Mouse (Mus musculus) CH12.LX (cell line): ENCODE results near the gene Zfp423. TPM values are rescaled to one million over a fixed set of nuclear protein-coding genes. Genes with fewer than 3 reads are reported as not detected.

ENCODE experiments used
- DNase-seq: peaks from one replicate; pipeline ENCODE4 v3.0.0-alpha.2; 2013; ENCODE audit errors: extremely low read depth
- H3K27ac ChIP-seq: 2 replicates; pipeline ENCODE4 v1.5.1; 2012; ENCODE audit warnings: low read depth, mild to moderate bottlenecking, control low read depth, moderate library complexity; ENCODE audit not compliant: insufficient read depth
- H3K27me3 ChIP-seq: replicated peaks from 2 replicates; pipeline ENCODE3; 2012; ENCODE audit warnings: inconsistent platforms
- H3K36me3 ChIP-seq, 2 experiments: replicated peaks in 1 of 2; 2 replicates each; pipeline versions ENCODE3 to v1.6.1; 2012; ENCODE audit warnings: inconsistent platforms in 1 of 2, low read length in 1 of 2, mild to moderate bottlenecking in 1 of 2, mixed read lengths in 1 of 2, moderate library complexity in 1 of 2; ENCODE audit not compliant: control insufficient read depth in 1 of 2, insufficient read depth in 1 of 2
- H3K4me1 ChIP-seq, 2 experiments: 2 replicates each; pipeline ENCODE4 v1.6.1; 2012; ENCODE audit warnings: inconsistent platforms in 1 of 2, moderate library complexity in 1 of 2; ENCODE audit not compliant: insufficient read depth in 2 of 2, control insufficient read depth in 1 of 2
- H3K4me2 ChIP-seq: 2 replicates; pipeline ENCODE4 v1.6.1; 2012; ENCODE audit warnings: low read depth, mild to moderate bottlenecking, control low read depth; ENCODE audit not compliant: poor library complexity, insufficient read depth, severe bottlenecking
- H3K4me3 ChIP-seq, 3 experiments: fragments of 150-350 bp in 1 of 3; sonication (generic) in 1 of 3; replicated peaks in 1 of 3; 2 replicates each; pipeline versions ENCODE3 to v1.5.1; 2011 to 2012; ENCODE audit warnings: low read depth in 2 of 3, low read length in 2 of 3, mild to moderate bottlenecking in 2 of 3, moderate library complexity in 2 of 3, control low read depth in 1 of 3, improper control_type of control experiment in 1 of 3, inconsistent platforms in 1 of 3, mixed read lengths in 1 of 3; ENCODE audit not compliant: poor library complexity in 1 of 3
- H3K79me2 ChIP-seq: replicated peaks from 2 replicates; pipeline ENCODE4 v1.6.1; 2012; ENCODE audit warnings: mild to moderate bottlenecking, moderate library complexity; ENCODE audit not compliant: control insufficient read depth, poor library complexity, insufficient read depth, severe bottlenecking; ENCODE audit errors: extremely low read depth
- H3K9ac ChIP-seq: 2 replicates; pipeline ENCODE4 v1.6.1; 2012; ENCODE audit warnings: low read depth, mild to moderate bottlenecking, control low read depth, moderate library complexity; ENCODE audit not compliant: insufficient read depth
- H3K9me3 ChIP-seq: replicated peaks from 2 replicates; pipeline ENCODE3; 2012; ENCODE audit warnings: low read length, inconsistent platforms, mixed read lengths
- BHLHE40 ChIP-seq: IDR thresholded peaks from 2 replicates; pipeline ENCODE4 v1.6.1; 2011; ENCODE audit warnings: mild to moderate bottlenecking, low read depth, low read length, improper control_type of control experiment
- CTCF ChIP-seq, 2 experiments: IDR thresholded peaks in 1 of 2; conservative IDR thresholded peaks in 1 of 2; 2 replicates each; pipeline ENCODE4 v1.5.1; 2011 to 2012; ENCODE audit warnings: low read depth in 2 of 2, low read length in 2 of 2, improper control_type of control experiment in 1 of 2, inconsistent platforms in 1 of 2, mild to moderate bottlenecking in 1 of 2, moderate library complexity in 1 of 2
- E2F4 ChIP-seq: IDR thresholded peaks from 2 replicates; pipeline ENCODE4 v1.6.1; 2011; ENCODE audit warnings: low read depth, low read length, improper control_type of control experiment; ENCODE audit not compliant: insufficient replicate concordance
- ELF1 ChIP-seq: IDR thresholded peaks from 2 replicates; pipeline ENCODE4 v1.6.1; 2014; ENCODE audit warnings: low read depth, mild to moderate bottlenecking, inconsistent platforms, low read length, improper control_type of control experiment
- EP300 ChIP-seq: IDR thresholded peaks from 2 replicates; pipeline ENCODE4 v1.6.1; 2011; ENCODE audit warnings: low read length, improper control_type of control experiment
- JUN ChIP-seq: IDR thresholded peaks from 2 replicates; pipeline ENCODE4 v1.6.1; 2011; ENCODE audit warnings: low read depth, mild to moderate bottlenecking, low read length, improper control_type of control experiment, moderate library complexity; ENCODE audit not compliant: insufficient read depth
- KAT2A ChIP-seq: IDR thresholded peaks from 2 replicates; pipeline ENCODE4 v1.6.1; 2012; ENCODE audit warnings: low read length, improper control_type of control experiment, inconsistent platforms; ENCODE audit not compliant: insufficient replicate concordance
- MAX ChIP-seq: IDR thresholded peaks from 2 replicates; pipeline ENCODE4 v1.6.1; 2011; ENCODE audit warnings: low read length, improper control_type of control experiment
- MAZ ChIP-seq: IDR thresholded peaks from 2 replicates; pipeline ENCODE4 v1.6.1; 2012; ENCODE audit warnings: low read depth, mild to moderate bottlenecking, inconsistent platforms, low read length, improper control_type of control experiment, moderate library complexity
- MEF2A ChIP-seq: IDR thresholded peaks from 2 replicates; pipeline ENCODE4 v1.6.1; 2014; ENCODE audit warnings: low read depth, mild to moderate bottlenecking, inconsistent platforms, low read length, improper control_type of control experiment, borderline replicate concordance
- MYC ChIP-seq: IDR thresholded peaks from 2 replicates; pipeline ENCODE4 v1.6.1; 2011; ENCODE audit warnings: low read depth, mild to moderate bottlenecking, improper control_type of control experiment, low read length
- NELFE ChIP-seq: IDR thresholded peaks from 2 replicates; pipeline ENCODE4 v1.6.1; 2011; ENCODE audit warnings: low read depth, low read length, improper control_type of control experiment
- NRF1 ChIP-seq: IDR thresholded peaks from 2 replicates; pipeline ENCODE4 v1.6.1; 2014; ENCODE audit warnings: low read depth, mild to moderate bottlenecking, inconsistent platforms, low read length, improper control_type of control experiment, moderate library complexity
- POLR2A ChIP-seq: IDR thresholded peaks from 2 replicates; pipeline ENCODE4 v1.6.1; 2011; ENCODE audit warnings: low read depth, mild to moderate bottlenecking, improper control_type of control experiment, low read length
- RAD21 ChIP-seq: IDR thresholded peaks from 2 replicates; pipeline ENCODE4 v1.6.1; 2011; ENCODE audit warnings: low read depth, mild to moderate bottlenecking, low read length, improper control_type of control experiment, moderate library complexity
- RCOR1 ChIP-seq: conservative IDR thresholded peaks from 2 replicates; pipeline ENCODE4 v1.6.1; 2012; ENCODE audit warnings: low read depth, mild to moderate bottlenecking, inconsistent platforms, low read length, improper control_type of control experiment
- SIN3A ChIP-seq: IDR thresholded peaks from 2 replicates; pipeline ENCODE4 v1.6.1; 2012; ENCODE audit warnings: low read length, improper control_type of control experiment, inconsistent platforms
- SMC3 ChIP-seq: IDR thresholded peaks from 2 replicates; pipeline ENCODE4 v1.6.1; 2011; ENCODE audit warnings: low read depth, low read length, improper control_type of control experiment
- TCF12 ChIP-seq: IDR thresholded peaks from 2 replicates; pipeline ENCODE4 v1.6.1; 2014; ENCODE audit warnings: low read depth, mild to moderate bottlenecking, inconsistent platforms, low read length, improper control_type of control experiment
- UBTF ChIP-seq: IDR thresholded peaks from 2 replicates; pipeline ENCODE4 v1.6.1; 2012; ENCODE audit warnings: low read depth, mild to moderate bottlenecking, inconsistent platforms, low read length, improper control_type of control experiment, moderate library complexity
- USF1 ChIP-seq: IDR thresholded peaks from 2 replicates; pipeline ENCODE4 v1.6.1; 2014; ENCODE audit warnings: low read depth, mild to moderate bottlenecking, inconsistent platforms, low read length, improper control_type of control experiment
- USF2 ChIP-seq: conservative IDR thresholded peaks from 2 replicates; pipeline ENCODE4 v1.6.1; 2011; ENCODE audit warnings: low read depth, low read length, improper control_type of control experiment
- ZKSCAN1 ChIP-seq: IDR thresholded peaks from 2 replicates; pipeline ENCODE4 v1.6.1; 2012; ENCODE audit warnings: low read depth, inconsistent platforms, low read length, improper control_type of control experiment, borderline replicate concordance
- ZMIZ1 ChIP-seq: IDR thresholded peaks from 2 replicates; pipeline ENCODE4 v1.6.1; 2012; ENCODE audit warnings: low read depth, mild to moderate bottlenecking, inconsistent platforms, low read length, improper control_type of control experiment
- ZNF384 ChIP-seq: IDR thresholded peaks from 2 replicates; pipeline ENCODE4 v1.6.1; 2012; ENCODE audit warnings: low read depth, low read length, improper control_type of control experiment, inconsistent platforms
- dilution Hi-C: fragments of 300-500 bp; cut with MboI; formaldehyde crosslinking; loops from 2 replicates; pipeline ENCODE4 v1.14.3; 2020; ENCODE audit warnings: low sequenced_read_pairs; ENCODE audit not compliant: extremely low pct_unique_long_range_greater_than_20kb, extremely low pct_ligation_motif_present
- in situ Hi-C: fragments of 300-500 bp; cut with MboI; formaldehyde crosslinking; loops from 3 replicates; pipeline ENCODE4 v1.14.3; 2019; ENCODE audit warnings: low sequenced_read_pairs, low pct_ligation_motif_present, low pct_unique_long_range_greater_than_20kb, mixed read lengths
- polyA plus RNA-seq: library from polyadenylated mRNA; unstranded; fragments of >175 nt; gene quantifications from 2 replicates; pipeline ENCODE4 v1.2.1, GENCODE M21; 2012; ENCODE audit warnings: low read depth; ENCODE audit not compliant: insufficient read length
- total RNA-seq, 2 experiments: library from RNA; depleted of rRNA; stranded (reverse); fragments of 300-350 nt in 1 of 2; fragments of >200 nt in 1 of 2; gene quantifications; 2 replicates each; pipeline ENCODE4 v1.2.3; 2012 to 2014

The Zfp423 gene
- total and polyA plus RNA-seq, 3 experiments: 0.25 to 2.7 (median 0.32) TPM

DNA sequence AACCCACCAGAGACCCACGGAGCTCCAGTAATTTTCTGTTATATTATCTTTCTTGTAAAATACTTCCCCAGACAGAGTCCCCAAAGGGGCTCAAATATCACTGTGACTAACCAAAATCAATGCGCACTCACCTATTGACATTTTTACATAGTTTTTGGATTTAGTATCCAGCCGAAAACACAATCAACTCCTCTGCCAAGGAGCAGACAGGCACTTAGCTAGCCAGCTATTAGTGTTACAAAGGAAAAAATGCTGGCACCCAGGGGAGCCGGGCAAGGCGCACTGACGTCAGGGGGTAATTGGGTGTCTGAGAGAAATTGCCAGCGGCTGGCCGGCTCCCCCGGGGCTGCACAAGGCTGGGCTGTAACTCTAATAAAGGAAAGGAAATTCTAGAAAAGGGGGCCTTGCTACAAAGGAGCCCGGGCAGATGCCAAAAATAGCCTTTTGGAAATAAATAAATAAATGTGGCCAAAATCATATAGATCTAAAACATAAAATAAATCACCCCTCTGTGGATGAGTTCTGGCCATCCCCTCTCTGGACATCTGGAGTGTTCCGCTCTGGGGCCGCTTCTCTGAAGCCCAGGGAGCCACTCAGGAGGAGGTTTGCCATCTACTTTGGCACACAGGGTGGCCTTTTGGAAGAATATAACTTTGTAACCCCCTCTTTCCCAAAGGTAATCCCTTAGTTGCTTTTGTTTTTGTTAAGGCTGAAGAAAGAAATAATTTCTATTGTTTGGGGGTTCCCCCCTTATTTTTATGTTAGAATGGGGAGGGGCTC is 125.4 kb downstream of the Zfp423 start:
- in situ Hi-C loops: no loop called here
- Histone ChIP-seq H3K4me2 (no peak overlapping the region), H3K9me3 (no peaks in the 10 kb centered on the region)

DNA sequence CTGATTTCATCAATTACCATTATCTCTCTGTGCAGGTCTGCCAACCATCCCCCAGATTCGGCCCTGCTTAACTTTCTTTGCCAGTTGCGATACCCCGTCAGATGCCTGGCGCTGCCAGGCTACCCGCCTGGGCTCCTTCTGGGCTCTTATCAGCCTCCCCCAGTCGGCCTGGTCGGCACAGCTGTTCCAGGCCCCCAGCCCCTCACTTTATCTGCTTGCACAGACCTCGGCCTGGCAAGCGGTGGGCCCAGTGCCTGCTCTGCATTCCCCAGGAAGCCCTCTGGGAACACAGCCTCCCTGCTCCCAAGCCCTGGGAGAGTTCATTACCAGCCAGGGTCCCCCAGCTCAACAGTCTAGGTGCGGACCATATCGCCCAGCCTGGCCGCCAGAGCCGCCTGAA is 126.1 kb downstream of the Zfp423 start:
- H3K36me3 ChIP-seq: no peaks in the 10 kb centered on the region
- dilution Hi-C loops (no loop called here), in situ Hi-C loops (no loop called here)
- no peak for DNase-seq
- no peak overlapping the region for H3K27ac ChIP-seq
- H3K4me3 ChIP-seq: no peak overlapping the region
- H3K9ac ChIP-seq: no peak overlapping the region
- no peaks in the 10 kb centered on the region for H3K27me3 ChIP-seq
- H3K4me1 ChIP-seq: peaks cover 0 to 8% of the 10 kb centered on the region in 2 experiments; a peak in 1 of 4 replicates
- no peaks in the 10 kb centered on the region for H3K9me3 ChIP-seq
- no peaks in the 10 kb centered on the region for H3K79me2 ChIP-seq
- no peak for TF ChIP-seq MAZ
- no peak for TF ChIP-seq ZMIZ1
- no peak for TF ChIP-seq BHLHE40
- TF ChIP-seq USF1: no peak
- TF ChIP-seq RCOR1: no peak
- no peak for TF ChIP-seq ZKSCAN1
- no peak for TF ChIP-seq SMC3
- TF ChIP-seq UBTF: no peak
- no peak for TF ChIP-seq KAT2A
- no peak for TF ChIP-seq SIN3A
- TF ChIP-seq EP300: no peak
- no peak for TF ChIP-seq POLR2A
- no peak for TF ChIP-seq E2F4
- TF ChIP-seq MYC: no peak
- no peak for TF ChIP-seq CTCF (conservative IDR thresholded peaks at IDR 0.05 in 1 of 2, IDR thresholded peaks at IDR 0.05 in 1 of 2; ENCODE audit: low read depth in 2 of 2, low read length in 2 of 2)
- no peak overlapping the region for H3K4me2 ChIP-seq

More for the DNA sequence above, 125.4 kb downstream of the Zfp423 start:
- H3K27ac ChIP-seq: no peak overlapping the region
- H3K9ac ChIP-seq: no peak overlapping the region
- H3K4me3 ChIP-seq: no peak overlapping the region
- H3K79me2 ChIP-seq: no peaks in the 10 kb centered on the region
- H3K27me3 ChIP-seq: no peaks in the 10 kb centered on the region
- TF ChIP-seq USF1: no peak
- no peak for TF ChIP-seq MEF2A
- no peak for TF ChIP-seq MYC
- no peak for TF ChIP-seq SIN3A
- no peak for TF ChIP-seq NRF1
- TF ChIP-seq JUN: no peak
- TF ChIP-seq ELF1: no peak
- TF ChIP-seq EP300: no peak
- no peak for TF ChIP-seq CTCF (conservative IDR thresholded peaks at IDR 0.05 in 1 of 2, IDR thresholded peaks at IDR 0.05 in 1 of 2; ENCODE audit: low read depth in 2 of 2, low read length in 2 of 2)
- no peak for TF ChIP-seq MAX
- no peak for TF ChIP-seq USF2
- TF ChIP-seq RAD21: no peak
- no peak for TF ChIP-seq TCF12
- no peak for TF ChIP-seq NELFE
- TF ChIP-seq ZNF384: no peak
- no peak for DNase-seq
- H3K36me3 ChIP-seq: no peaks in the 10 kb centered on the region
- H3K4me1 ChIP-seq: peaks cover 0 to 8% of the 10 kb centered on the region in 2 experiments; a peak in 1 of 4 replicates
- dilution Hi-C loops: no loop called here
